Mouse (Mus musculus) limb, embryonic 13.5 days (tissue): ENCODE measurements around the gene Mpo. TPM values are rescaled to one million over a fixed set of nuclear protein-coding genes. Genes with fewer than 3 reads are reported as not detected.

Experiments
- ATAC-seq: fragments of 200-750 bp; cut with Nextera tagmentation; 2 replicates; pipeline ENCODE4 v1.8.0; 2017; ENCODE audit warnings: low read depth, moderate number of reproducible peaks, moderate TSS enrichment; ENCODE audit not compliant: low FRiP score
- H3K27ac ChIP-seq: fragments of 300-500 bp; sonication (generic); 2 replicates; pipeline ENCODE4 v1.5.1; 2015; ENCODE audit warnings: inconsistent platforms, mild to moderate bottlenecking, moderate library complexity
- H3K27me3 ChIP-seq: fragments of 300-500 bp; sonication (generic); 2 replicates; pipeline ENCODE4 v1.6.1; 2015; ENCODE audit warnings: mild to moderate bottlenecking, inconsistent platforms
- H3K36me3 ChIP-seq: fragments of 300-500 bp; sonication (generic); 2 replicates; pipeline ENCODE4 v1.6.1; 2015; ENCODE audit warnings: inconsistent platforms, mild to moderate bottlenecking, moderate library complexity
- H3K4me1 ChIP-seq: fragments of 300-500 bp; sonication (generic); 2 replicates; pipeline ENCODE4 v1.6.1; 2015; ENCODE audit warnings: inconsistent platforms
- H3K4me2 ChIP-seq: fragments of 300-500 bp; sonication (generic); replicated peaks from 2 replicates; pipeline ENCODE4 v1.6.1; 2015; ENCODE audit warnings: inconsistent platforms, mild to moderate bottlenecking, moderate library complexity
- H3K4me3 ChIP-seq: fragments of 300-500 bp; sonication (generic); 2 replicates; pipeline ENCODE4 v1.5.1; 2015; ENCODE audit warnings: moderate library complexity, mild to moderate bottlenecking, inconsistent platforms
- H3K9ac ChIP-seq: fragments of 300-500 bp; sonication (generic); 2 replicates; pipeline ENCODE4 v1.6.1; 2015; ENCODE audit warnings: mild to moderate bottlenecking, inconsistent platforms
- H3K9me3 ChIP-seq: fragments of 300-500 bp; sonication (generic); 2 replicates; pipeline ENCODE4 v1.6.1; 2016; ENCODE audit warnings: inconsistent platforms
- WGBS: fragments of 180-500 bp; shearing (Covaris S2); methylation state at CpG from one replicate; pipeline ENCODE4 v1.1.7; 2015; 5-methylcytosine and 5-hydroxymethylcytosine counted together
- polyA plus RNA-seq: library from polyadenylated mRNA; unstranded; fragments of >200 nt; fragmentation: Nextera tagmentation; extraction: Ambion mirVana; gene quantifications from 2 replicates; pipeline ENCODE4 v1.2.1, GENCODE M21; 2015

Gene Mpo
- polyA plus RNA-seq, 1 experiment from 2014 or later: 1.0 TPM

GRCm38 (mm10) chr11:87751491-87751966, 41.9 kb upstream of the Mpo start:
- H3K27me3 ChIP-seq: 0 out of 2 replicates have a peak, but pooled peaks cover 5% of the 10 kb centered on the region
- no peak overlapping the region for H3K9ac ChIP-seq
- H3K4me2 ChIP-seq: no peak overlapping the region
- H3K4me3 ChIP-seq: no peak overlapping the region
- no peak for ATAC-seq
- 67% methylated on average over 4 of the region's 4 CpGs for WGBS
- H3K4me1 ChIP-seq: peaks cover 12% of the 10 kb centered on the region
- H3K9me3 ChIP-seq: no peaks in the 10 kb centered on the region
- H3K36me3 ChIP-seq: no peaks in the 10 kb centered on the region
- no peak overlapping the region for H3K27ac ChIP-seq

- H3K9ac ChIP-seq: no peak overlapping the region
- no peaks in the 10 kb centered on the region for H3K36me3 ChIP-seq
- no peak overlapping the region for H3K4me3 ChIP-seq
- no peaks in the 10 kb centered on the region for H3K9me3 ChIP-seq
- no peak overlapping the region for H3K4me2 ChIP-seq
- peaks cover 12% of the 10 kb centered on the region for H3K4me1 ChIP-seq
- H3K27me3 ChIP-seq: peaks cover 5% of the 10 kb centered on the region; the same call in 1 of the 2 replicates
- 77% methylated on average over 1 of the region's 1 CpGs for WGBS
- no peak overlapping the region for H3K27ac ChIP-seq
- ATAC-seq: no peak
Measured at GRCm38 (mm10) chr11:87752307-87752706, 41.1 kb upstream of the Mpo start.

- no peak for ATAC-seq
- no peaks in the 10 kb centered on the region for H3K36me3 ChIP-seq
- H3K4me3 ChIP-seq: no peak overlapping the region
- H3K4me2 ChIP-seq: no peak overlapping the region
- no peak overlapping the region for H3K27ac ChIP-seq
- no peak overlapping the region for H3K9ac ChIP-seq
- no peaks in the 10 kb centered on the region for H3K9me3 ChIP-seq
- H3K27me3 ChIP-seq: peaks cover 7% of the 10 kb centered on the region
- 84% methylated on average over 8 of the region's 8 CpGs for WGBS
- peaks cover 12% of the 10 kb centered on the region for H3K4me1 ChIP-seq
Measured at GRCm38 (mm10) chr11:87753255-87753654, 40.1 kb upstream of the Mpo start.

GRCm38 (mm10) chr11:87753891-87754501, 39.4 kb upstream of the Mpo start:
- Histone ChIP-seq H3K27me3 (peaks cover 8% of the 10 kb centered on the region), H3K9ac (peak overlapping the region; percentile 25; the same call in 1 of the 2 replicates), H3K4me1 (peaks cover 5% of the 10 kb centered on the region), H3K4me2 (no peak overlapping the region), H3K4me3 (no peak overlapping the region), H3K36me3 (no peaks in the 10 kb centered on the region), H3K27ac (no peak overlapping the region), H3K9me3 (no peaks in the 10 kb centered on the region)
- WGBS: 88% methylated on average over 5 of the region's 5 CpGs
- no peak for ATAC-seq

- no peaks in the 10 kb centered on the region for H3K36me3 ChIP-seq
- H3K27me3 ChIP-seq: peaks cover 13% of the 10 kb centered on the region
- ATAC-seq: no peak
- no peak overlapping the region for H3K4me3 ChIP-seq
- no peaks in the 10 kb centered on the region for H3K4me1 ChIP-seq
- H3K9ac ChIP-seq: no peak overlapping the region
- H3K9me3 ChIP-seq: no peaks in the 10 kb centered on the region
- H3K27ac ChIP-seq: no peak overlapping the region
- H3K4me2 ChIP-seq: no peak overlapping the region
- 73% methylated on average over 5 of the region's 5 CpGs for WGBS
Measured at GRCm38 (mm10) chr11:87754603-87755002, 38.8 kb upstream of the Mpo start.

- Histone ChIP-seq H3K9ac (no peak overlapping the region), H3K4me3 (no peak overlapping the region), H3K27ac (no peak overlapping the region), H3K4me1 (0 out of 2 replicates have a peak, but pooled peaks cover 4% of the 10 kb centered on the region), H3K36me3 (no peaks in the 10 kb centered on the region), H3K4me2 (no peak overlapping the region), H3K9me3 (no peaks in the 10 kb centered on the region), H3K27me3 (peaks cover 22% of the 10 kb centered on the region)
- ATAC-seq: no peak
- 79% methylated on average over 17 of the region's 17 CpGs for WGBS
Measured at GRCm38 (mm10) chr11:87755360-87756017, 37.9 kb upstream of the Mpo start.

GRCm38 (mm10) chr11:87756251-87756820, 37.0 kb upstream of the Mpo start:
- peak overlapping the region; percentile 4; the same call in 1 of the 2 replicates for H3K4me3 ChIP-seq

GRCm38 (mm10) chr11:87757001-87757954, 36.1 kb upstream of the Mpo start:
- no peak overlapping the region for H3K9ac ChIP-seq
- no peaks in the 10 kb centered on the region for H3K36me3 ChIP-seq
- no peak overlapping the region for H3K4me2 ChIP-seq
- no peak overlapping the region for H3K27ac ChIP-seq
- 88% methylated on average over 25 of the region's 25 CpGs for WGBS
- H3K4me1 ChIP-seq: 0 out of 2 replicates have a peak, but pooled peaks cover 4% of the 10 kb centered on the region
- H3K4me3 ChIP-seq: peak overlapping the region; percentile 11; the same call in 1 of the 2 replicates
- no peaks in the 10 kb centered on the region for H3K9me3 ChIP-seq
- peaks cover 40% of the 10 kb centered on the region for H3K27me3 ChIP-seq
- no peak for ATAC-seq

More at GRCm38 (mm10) chr11:87756251-87756820, 37.0 kb upstream of the Mpo start:
- Histone ChIP-seq H3K36me3 (no peaks in the 10 kb centered on the region), H3K9ac (no peak overlapping the region), H3K9me3 (no peaks in the 10 kb centered on the region), H3K27me3 (peaks cover 30% of the 10 kb centered on the region), H3K27ac (no peak overlapping the region), H3K4me1 (0 out of 2 replicates have a peak, but pooled peaks cover 4% of the 10 kb centered on the region), H3K4me2 (no peak overlapping the region)
- no peak for ATAC-seq
- 87% methylated on average over 15 of the region's 15 CpGs for WGBS

GRCm38 (mm10) chr11:87758161-87758911, 35.0 kb upstream of the Mpo start:
- no peak overlapping the region for H3K4me2 ChIP-seq
- peaks cover 9% of the 10 kb centered on the region for H3K4me1 ChIP-seq
- peaks cover 50% of the 10 kb centered on the region for H3K27me3 ChIP-seq
- H3K27ac ChIP-seq: no peak overlapping the region
- WGBS: 78% methylated on average over 7 of the region's 7 CpGs
- ATAC-seq: no peak
- H3K9ac ChIP-seq: no peak overlapping the region
- H3K36me3 ChIP-seq: no peaks in the 10 kb centered on the region
- H3K9me3 ChIP-seq: no peaks in the 10 kb centered on the region
- no peak overlapping the region for H3K4me3 ChIP-seq

- Histone ChIP-seq H3K4me2 (no peak overlapping the region), H3K9me3 (no peaks in the 10 kb centered on the region), H3K4me1 (peaks cover 16% of the 10 kb centered on the region), H3K27me3 (peaks cover 58% of the 10 kb centered on the region), H3K9ac (no peak overlapping the region), H3K4me3 (no peak overlapping the region), H3K36me3 (no peaks in the 10 kb centered on the region), H3K27ac (no peak overlapping the region)
- WGBS: 72% methylated on average over 4 of the region's 4 CpGs
- ATAC-seq: no peak
Measured at GRCm38 (mm10) chr11:87758957-87759608, 34.3 kb upstream of the Mpo start.

GRCm38 (mm10) chr11:87759609-87760005, 33.8 kb upstream of the Mpo start:
- WGBS: 7% methylated on average over 3 of the region's 3 CpGs
- H3K9ac ChIP-seq: no peak overlapping the region
- no peak overlapping the region for H3K4me2 ChIP-seq
- no peaks in the 10 kb centered on the region for H3K9me3 ChIP-seq
- no peak for ATAC-seq
- H3K27me3 ChIP-seq: peaks cover 63% of the 10 kb centered on the region
- no peaks in the 10 kb centered on the region for H3K36me3 ChIP-seq
- H3K27ac ChIP-seq: no peak overlapping the region
- peaks cover 21% of the 10 kb centered on the region for H3K4me1 ChIP-seq
- H3K4me3 ChIP-seq: no peak overlapping the region
